Mouse (Mus musculus): ENCODE measurements around the gene Npff. TPM values are rescaled to one million over a fixed set of nuclear protein-coding genes. Genes with fewer than 3 reads are reported as not detected.

The Npff gene
- total RNA-seq (2023), result 1 to 10 TPM; 3.2 to 5.0 TPM

GRCm38 (mm10) chr15:102524892-102525485 lies at the start of gene Npff:
Gene Npff, minus strand, starts transcription at chr15:102524942.

GRCm38 (mm10) chr15:102517976-102518858 lies 6.5 kb downstream of the Npff start, which contains the start of gene Tarbp2:
Gene Tarbp2, plus strand, starts transcription at chr15:102518192.

GRCm38 (mm10) chr15:102516728-102517404 lies 7.9 kb downstream of the Npff start, which contains the start of gene Map3k12:
Gene Map3k12, minus strand, starts transcription at chr15:102517064.

GRCm38 (mm10) chr15:102503447-102503846 lies 21.3 kb downstream of the Npff start, which contains the start of gene Gm10337:
Gene Gm10337, plus strand, starts transcription at chr15:102503722.

Other genes with a start within 250 kb of the Npff start
- 10 to 100 TPM; 34.7 to 40.2 TPM for gene Mfsd5, start 245.5 kb downstream of the Npff start, total RNA-seq (2023)
- 10 to 100 TPM; 37.9 to 49.1 TPM for gene Espl1, start 228.7 kb downstream of the Npff start, total RNA-seq (2023)
- 100 to 1,000 TPM; 270 to 271 TPM for gene Pfdn5, start 198.8 kb downstream of the Npff start, total RNA-seq (2023)
- gene Myg1, start 193.2 kb downstream of the Npff start, total RNA-seq (2023), result 10 to 100 TPM; 30.6 to 32.7 TPM
- gene Aaas, start 174.2 kb downstream of the Npff start, total RNA-seq (2023), result 10 to 100 TPM; 33.2 to 36.4 TPM
- gene Sp7, start 157.8 kb downstream of the Npff start, total RNA-seq (2023), result not detected
- gene Sp1, start 118.8 kb downstream of the Npff start, total RNA-seq (2023), result 100 to 1,000 TPM; 127 to 150 TPM
- 1 to 10 TPM in 1 of 2 experiments, under 1 TPM in 1; 0.24 to 1.1 TPM for gene Amhr2, start 79.6 kb downstream of the Npff start, total RNA-seq (2023)
- 100 to 1,000 TPM; 364 to 378 TPM for gene Prr13, start 65.9 kb downstream of the Npff start, total RNA-seq (2023)
- 100 to 1,000 TPM; 508 to 564 TPM for gene Pcbp2, start 54.4 kb downstream of the Npff start, total RNA-seq (2023)
- 1 to 10 TPM; 5.0 to 5.4 TPM for gene Gm10337, start 21.2 kb downstream of the Npff start, total RNA-seq (2023)
- gene Map3k12, start 7.9 kb downstream of the Npff start, total RNA-seq (2023), result under 1 TPM; 0.24 to 0.57 TPM
- 10 to 100 TPM; 16.7 to 17.9 TPM for gene Tarbp2, start 6.8 kb downstream of the Npff start, total RNA-seq (2023)
- 1 to 10 TPM; 3.2 to 3.3 TPM for gene Gm28047, start 100.1 kb upstream of the Npff start, total RNA-seq (2023)
- 10 to 100 TPM; 68.0 to 77.2 TPM for gene Atf7, start 100.5 kb upstream of the Npff start, total RNA-seq (2023)
- 1 to 10 TPM; 1.3 to 1.9 TPM for gene Atp5g2, start 147.4 kb upstream of the Npff start, total RNA-seq (2023)
- gene Calcoco1, start 197.2 kb upstream of the Npff start, total RNA-seq (2023), result 10 to 100 TPM; 18.9 to 19.4 TPM